Mouse (Mus musculus) cerebellum, adult 18-20 months (tissue): ENCODE results near the gene 4933402N03Rik.

Experiments
- DNase-seq, 2 experiments: peaks; one replicate each; pipeline ENCODE4 v3.0.0; 2021

Gene 4933402N03Rik

DNA sequence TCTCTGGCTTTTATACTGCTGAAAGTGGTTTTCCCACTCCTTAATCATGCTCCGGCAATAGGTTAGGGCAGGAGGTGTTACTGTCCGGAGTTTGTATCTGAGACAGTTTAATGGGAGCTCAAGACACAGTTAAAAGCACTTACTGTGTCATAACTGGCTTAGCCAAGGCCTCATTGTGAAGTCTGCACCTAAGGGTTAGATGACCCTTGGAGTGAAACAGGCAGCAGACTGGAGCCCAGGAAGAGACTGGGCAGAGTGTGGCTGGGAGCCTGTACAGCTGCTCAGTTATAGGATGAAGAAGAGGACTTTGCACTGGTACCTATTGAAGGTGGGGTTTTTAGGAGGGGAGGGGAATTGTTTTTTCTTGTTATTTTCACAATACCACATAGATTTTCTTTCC is at the start of gene 4933402N03Rik:
Gene 4933402N03Rik (minus strand): TSS at position 101 of the 400 bp plus-strand sequence.
- no peak for DNase-seq

DNA sequence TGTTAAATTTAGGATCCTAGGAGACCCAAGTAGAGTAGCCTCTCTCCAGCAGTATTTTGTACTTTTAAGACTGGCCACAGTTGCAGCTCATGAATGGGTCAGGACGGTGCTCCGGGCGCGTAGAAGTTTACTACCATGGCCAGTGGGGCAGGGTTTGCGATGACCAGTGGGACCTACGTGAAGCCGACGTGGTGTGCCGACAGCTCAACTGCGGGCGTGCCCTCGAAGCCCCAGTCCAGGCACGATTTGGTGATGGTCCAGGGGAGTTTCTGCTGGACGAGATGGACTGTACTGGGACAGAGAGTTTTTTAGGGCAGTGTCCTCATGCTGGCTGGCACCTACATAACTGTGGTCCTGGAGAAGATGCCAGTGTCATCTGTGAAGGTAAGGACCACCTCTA is 41.9 kb upstream of the 4933402N03Rik start:
- DNase-seq: no peak

DNA sequence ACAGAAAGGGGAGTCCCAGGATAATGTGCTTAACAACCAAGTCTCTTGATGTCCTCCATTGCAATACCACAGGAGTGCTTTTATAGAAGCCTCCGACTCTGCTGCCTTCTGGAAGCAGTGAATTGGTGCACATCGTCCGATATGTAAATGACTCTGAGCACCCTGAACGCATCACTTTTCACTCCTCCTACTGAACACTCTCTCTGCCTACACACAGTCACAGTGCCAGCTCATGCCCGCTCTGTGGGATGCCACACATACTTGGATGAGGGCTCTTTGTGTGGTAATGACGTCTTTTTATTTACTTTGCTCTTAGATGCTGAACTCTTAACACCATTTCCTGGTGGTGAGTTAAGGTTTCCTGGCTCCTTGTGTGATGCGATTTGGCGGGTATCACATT is 40.9 kb upstream of the 4933402N03Rik start:
- no peak for DNase-seq

DNA sequence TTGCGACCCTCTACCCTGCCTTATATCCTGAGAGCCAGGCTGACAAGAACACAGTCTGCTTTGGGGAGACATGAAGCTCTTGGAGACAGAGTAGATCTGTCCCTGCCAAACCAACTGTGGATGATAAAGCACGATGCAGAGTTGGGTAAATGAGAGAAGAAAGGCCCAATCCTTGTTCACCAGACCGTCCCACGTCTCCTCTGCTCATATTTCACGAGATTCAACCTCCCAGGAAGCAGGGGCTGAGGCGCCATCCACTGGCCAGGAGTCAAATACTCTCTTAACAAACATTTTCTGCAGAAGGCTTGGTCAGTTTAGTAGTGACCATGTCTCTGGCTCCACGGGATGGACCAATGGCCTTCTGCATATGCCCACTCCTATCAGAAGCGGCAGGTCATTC is 38.2 kb upstream of the 4933402N03Rik start:
- no peak for DNase-seq

DNA sequence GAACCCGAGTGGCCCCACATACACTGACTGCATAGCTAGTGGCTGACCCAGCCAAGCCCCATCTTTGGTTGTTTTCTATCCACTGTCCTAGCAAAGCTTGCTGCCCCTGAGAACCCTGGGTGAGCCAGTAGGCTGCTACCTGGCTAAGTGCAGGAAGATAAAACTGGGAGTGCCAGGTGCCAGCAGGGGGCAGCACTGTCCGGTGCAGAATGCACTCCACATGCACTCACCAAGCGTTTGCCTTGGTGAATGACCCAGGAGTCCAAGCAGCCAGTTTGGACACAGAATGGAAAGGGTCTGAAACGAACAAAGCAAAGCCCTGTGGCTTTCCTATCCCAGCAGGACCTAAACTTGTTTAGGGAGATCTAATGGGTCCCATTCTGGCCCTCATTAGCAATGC is 36.6 kb upstream of the 4933402N03Rik start:
- peak; percentile 15 to 22 for DNase-seq

DNA sequence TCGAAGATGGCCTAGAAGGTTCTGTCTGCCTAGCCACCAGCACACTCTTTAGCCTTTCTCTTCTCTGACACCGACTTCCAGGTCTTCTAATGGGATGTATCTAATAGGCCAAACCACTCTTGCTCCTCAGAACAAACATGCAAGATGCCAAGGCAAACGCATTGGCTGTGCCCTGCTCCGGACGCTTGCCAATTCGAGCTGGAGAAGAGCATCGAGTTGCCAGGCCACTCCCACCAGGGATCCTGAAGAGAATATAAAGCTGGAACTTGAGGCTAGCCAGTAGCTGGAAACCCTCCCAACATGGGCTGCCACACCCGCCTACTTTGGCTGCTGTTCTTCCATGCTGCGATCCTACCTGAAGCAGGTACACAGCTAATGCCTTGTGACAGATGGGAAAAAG is 28.0 kb upstream of the 4933402N03Rik start, which contains the start of gene 5430419D17Rik:
Gene 5430419D17Rik (plus strand): TSS at position 282 of the 400 bp plus-strand sequence.
- DNase-seq: no peak

DNA sequence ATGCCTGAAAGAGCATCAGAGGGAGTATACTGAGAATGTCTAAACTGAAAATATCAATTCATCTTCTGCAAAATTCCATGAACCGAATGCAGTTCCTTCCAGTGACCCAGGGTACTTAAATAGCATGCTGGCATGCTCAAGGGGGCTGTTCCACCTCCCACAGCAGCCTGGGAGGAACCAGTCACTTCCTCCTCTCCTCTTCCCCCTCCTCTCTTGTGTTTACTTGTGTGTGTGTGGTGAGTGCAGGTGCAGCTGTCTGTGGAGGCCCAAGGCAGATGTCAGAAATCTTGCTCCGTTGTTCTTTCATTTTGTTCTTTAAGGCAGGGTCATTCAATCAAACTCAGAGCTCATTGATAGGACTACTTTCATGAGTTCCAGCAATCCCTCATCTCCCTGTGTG is 23.0 kb upstream of the 4933402N03Rik start:
- no peak for DNase-seq

DNA sequence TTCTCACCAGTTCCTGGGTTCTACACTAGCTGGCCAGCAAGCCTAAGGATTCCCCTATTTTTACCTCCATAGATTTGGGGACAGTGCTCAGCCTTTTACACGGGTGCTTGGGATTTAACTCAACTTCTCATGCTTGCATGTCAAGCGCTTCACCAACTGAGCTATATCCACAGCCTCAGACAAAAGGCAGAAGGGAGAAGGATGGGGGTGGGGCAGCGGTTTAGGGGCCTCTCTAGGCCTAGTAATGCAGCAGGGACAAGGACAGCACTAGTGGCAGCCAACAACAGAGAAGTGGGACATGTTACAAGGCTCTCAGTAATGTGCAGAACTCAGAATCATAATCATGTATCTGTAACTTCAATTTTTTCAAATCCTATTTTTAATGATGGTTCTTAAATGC is 21.7 kb upstream of the 4933402N03Rik start:
- no peak for DNase-seq

DNA sequence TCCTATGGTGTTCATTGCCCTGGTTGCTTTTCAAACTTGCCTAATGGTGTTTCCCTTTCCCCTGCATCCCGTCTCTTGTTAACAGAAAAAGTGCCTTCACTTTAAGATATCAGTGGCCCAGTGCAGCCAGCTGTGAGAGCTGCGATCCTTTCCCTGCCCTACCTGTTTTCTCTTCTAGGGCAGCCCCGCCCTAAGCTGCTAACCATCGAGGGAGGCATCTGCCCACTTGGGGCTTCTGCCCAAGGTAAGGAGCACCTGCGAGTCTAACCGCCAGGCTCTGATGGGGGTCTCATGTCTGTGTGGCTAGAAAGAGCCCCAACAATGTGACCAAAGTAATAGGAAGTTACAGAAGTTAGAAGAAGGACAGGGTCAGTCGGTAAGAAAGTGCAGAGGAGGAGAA is 16.1 kb upstream of the 4933402N03Rik start:
- no peak for DNase-seq

DNA sequence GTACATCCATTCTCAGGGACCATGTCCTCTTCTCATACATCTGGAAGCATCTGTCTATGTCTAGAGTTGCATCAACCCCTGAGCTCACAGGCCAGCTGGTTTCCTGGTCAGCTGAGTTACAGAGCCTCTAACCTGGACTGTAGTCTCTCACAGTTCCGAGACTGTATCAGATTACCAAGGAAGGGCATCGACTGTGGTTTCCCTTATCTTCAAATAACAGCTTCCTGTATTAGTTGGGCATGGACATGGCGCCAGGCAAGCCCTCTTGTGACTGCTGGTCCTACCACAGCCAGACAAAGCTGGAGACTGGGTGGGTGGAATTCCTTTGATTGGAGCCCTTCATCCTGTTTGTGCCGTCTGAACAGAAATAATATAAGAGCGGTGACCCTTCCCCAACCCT is 6.9 kb upstream of the 4933402N03Rik start:
- DNase-seq: no peak

DNA sequence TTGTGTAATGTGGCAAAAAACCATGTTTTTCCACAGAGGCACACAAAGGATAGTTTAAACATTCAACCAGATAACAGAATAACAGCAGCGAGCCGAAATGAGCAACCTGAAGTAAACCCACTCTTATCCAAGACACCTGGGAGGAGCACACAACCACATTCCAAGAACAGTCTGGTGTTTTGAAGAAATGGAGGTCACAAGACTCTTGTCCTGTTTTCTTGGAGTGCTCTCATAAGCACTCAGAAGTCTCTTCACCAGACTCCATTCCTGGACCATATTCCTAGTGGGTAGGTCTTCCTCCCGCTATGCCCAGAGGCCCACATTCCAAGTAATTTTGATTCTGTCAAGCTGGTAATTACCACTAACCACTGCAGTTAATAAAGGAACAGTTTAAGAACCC is 4.1 kb upstream of the 4933402N03Rik start:
- DNase-seq: no peak

DNA sequence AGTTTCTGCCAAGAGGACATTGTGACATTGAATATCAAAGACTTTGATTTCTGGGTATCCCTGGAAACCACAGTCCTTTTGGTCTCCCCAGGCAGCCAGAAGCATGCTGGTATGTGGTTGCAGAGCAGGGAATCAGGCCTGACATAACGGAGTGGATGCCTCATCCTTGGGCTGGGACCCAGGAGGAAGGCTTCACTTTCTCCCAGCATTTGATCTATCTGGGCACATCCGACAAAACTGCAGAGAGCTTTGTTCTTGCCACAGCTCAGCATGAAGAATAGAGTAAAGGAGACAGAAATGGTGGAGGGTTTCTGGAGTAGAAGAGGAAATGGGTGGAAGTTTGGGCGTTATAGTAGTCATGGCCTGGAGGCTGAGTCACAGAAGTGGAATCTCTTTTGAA is 12.9 kb downstream of the 4933402N03Rik start:
- no peak for DNase-seq

DNA sequence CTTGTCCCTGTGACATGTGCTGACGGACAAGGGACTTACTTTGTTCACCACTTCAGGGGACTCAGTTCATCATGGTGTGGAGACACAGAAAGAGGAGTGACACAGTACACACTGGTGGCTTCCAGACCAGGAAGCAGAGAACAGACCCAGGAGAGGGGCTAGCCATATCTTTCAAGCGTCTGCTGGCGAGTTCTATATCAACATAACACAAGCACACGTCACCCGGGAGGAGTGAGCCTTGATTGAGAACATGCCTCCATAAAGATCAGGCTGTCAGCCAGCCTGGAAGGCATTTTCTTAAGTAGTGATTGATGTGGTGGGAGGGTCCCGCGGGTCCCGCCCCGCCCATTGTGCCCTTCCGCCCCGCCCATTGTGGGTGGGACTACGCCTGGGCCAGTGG is 16.1 kb downstream of the 4933402N03Rik start:
- no peak for DNase-seq

DNA sequence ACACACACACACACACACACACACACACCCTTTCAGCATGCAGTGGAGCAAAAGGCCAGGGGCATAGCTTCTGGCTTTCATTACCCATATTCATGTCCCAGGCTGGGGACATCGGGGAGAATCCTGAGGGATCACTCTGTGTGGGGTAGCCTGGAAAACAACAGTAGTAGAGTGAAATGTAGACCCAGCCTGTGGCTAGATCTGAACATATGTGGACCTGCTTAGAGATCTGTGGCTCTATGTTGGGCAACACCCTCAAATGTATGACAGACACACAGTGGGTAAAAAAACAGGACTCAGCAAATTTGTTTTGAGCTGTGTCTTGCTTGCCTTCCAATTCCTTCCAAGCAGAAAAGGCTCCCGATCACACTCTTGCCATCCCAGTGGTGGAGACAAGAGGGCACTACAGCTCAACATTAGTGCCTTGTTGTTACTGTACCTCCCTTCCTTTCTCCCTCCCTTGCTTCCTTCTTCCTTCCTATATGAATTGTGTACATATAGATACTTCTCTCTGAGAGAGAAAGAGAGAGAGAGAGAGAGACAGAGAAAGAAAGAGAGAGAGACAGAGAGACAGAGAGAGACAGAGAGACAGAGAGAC is 23.8 kb downstream of the 4933402N03Rik start:
- no peak for DNase-seq

DNA sequence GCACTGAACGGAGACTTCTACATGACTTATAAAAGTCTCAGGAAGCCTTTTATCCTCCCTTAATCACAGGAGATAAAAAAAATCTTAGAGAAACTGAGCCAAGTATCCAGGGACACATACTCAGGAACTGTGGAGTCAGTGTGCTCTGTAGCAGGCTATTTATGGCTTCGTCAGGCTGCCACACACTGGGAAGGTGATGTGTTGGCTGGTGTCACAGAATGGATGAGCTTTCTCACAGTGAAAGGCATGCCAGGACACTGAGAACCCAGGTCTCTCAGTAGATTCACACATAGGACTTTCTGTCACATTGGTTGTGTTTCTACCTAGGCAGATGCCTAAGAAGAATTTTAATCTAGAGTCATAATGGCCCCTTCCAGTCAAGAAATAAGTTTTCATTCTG is 31.7 kb downstream of the 4933402N03Rik start:
- DNase-seq: peak; percentile 18 to 35

DNA sequence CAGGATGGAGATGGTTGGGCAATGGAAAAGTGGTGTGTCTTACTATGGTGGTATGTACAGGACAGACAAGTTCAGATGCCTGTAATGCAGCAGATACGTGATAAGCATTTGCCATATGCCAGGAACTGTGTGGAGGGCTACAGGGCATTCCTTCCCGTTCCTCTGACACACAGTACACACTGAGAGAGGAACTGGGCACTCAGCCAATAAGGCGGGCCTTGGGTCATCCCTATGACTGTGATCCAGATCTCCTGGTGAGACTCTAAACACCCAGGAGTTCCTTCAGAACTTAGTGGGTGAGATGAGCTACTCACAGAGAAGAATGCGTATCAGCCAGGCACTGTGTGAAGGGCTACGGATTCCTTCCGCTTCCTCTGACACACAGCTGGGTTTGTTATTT is 32.4 kb downstream of the 4933402N03Rik start:
- peak; percentile 13 to 31 for DNase-seq

DNA sequence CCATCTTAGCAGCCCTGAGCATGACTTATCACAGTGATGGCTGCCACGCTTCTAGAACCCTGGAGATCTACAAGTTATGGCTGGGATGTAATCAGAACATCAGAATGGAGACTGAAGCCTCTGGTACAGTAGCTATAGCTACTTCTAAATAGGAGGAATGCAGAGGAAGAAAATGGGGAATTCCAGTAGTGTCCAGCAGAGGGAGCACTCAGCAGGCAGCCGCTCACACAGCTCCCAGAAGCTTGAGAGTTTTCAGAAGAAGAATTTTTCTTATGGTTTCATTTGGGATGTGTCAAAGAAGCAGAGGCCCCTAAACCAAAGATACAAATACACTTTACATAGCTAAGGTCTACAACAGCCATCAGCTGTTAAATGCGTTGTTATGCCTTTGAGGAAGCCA is 33.6 kb downstream of the 4933402N03Rik start:
- DNase-seq: peak; percentile 50 to 71
